Mouse (Mus musculus) splenic B cell, adult 2 months (primary cell): ENCODE measurements around the gene Gm21119.
"Not testable (repeated sequence)": the region's sequence is repeated elsewhere in the genome, so short reads cannot be mapped to it uniquely, and the experiment has no call there.

Source experiments
- DNase-seq: peaks from one replicate; pipeline ENCODE4 v3.0.0-alpha.2; 2011; ENCODE audit warnings: low read depth, low spot score
- H3K27me3 ChIP-seq: 2 replicates; pipeline ENCODE4 v1.6.1; 2012; ENCODE audit warnings: mild to moderate bottlenecking, low read length, moderate library complexity, mixed read lengths; ENCODE audit not compliant: control insufficient read depth, poor library complexity, insufficient read depth, severe bottlenecking
- H3K36me3 ChIP-seq: 2 replicates; pipeline ENCODE4 v1.6.1; 2012; ENCODE audit warnings: mild to moderate bottlenecking, low read length, moderate library complexity, mixed read lengths; ENCODE audit not compliant: control insufficient read depth, poor library complexity, insufficient read depth, severe bottlenecking

Gene Gm21119

DNA sequence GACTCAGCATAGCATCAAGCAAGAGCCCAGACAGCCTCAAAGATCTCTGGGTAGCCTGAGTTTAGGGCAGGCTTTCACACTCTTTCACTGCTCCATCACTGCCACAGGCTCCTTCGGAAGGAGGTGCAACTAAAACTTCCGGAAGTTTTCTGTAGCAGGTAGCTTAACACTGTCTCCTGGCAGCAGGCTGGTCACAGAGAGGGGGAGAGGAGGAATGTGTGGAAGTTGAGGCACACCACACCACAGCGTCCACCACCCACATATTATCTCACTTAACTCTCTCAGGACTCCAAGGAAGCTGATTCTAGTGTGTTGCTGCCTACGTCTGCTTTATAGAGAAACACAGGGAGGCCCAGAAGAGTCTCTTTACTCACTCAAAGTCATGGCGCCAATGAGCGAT is 15.4 kb upstream of the Gm21119 start:
- DNase-seq, H3K36me3 ChIP-seq, H3K27me3 ChIP-seq: not testable (repeated sequence)

DNA sequence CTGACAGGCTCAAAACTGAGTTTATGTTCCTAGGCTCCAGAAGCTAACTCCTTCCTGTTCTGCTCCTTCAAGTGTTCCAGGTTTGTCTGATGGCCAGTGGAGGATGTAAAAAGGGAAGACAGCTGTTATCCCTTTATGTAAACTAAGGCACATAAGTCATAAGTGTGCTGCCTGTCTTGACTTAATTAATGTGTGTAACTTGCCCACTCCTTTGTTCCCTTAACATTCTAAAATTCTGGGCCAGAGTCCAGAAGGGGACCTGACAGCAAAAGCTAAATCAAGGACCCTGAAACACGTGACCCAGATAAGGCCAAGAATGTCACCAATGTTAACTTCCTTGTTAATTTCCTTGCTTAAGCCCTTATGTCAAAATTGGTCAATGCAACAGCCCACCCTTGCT is 3.9 kb upstream of the Gm21119 start:
- H3K36me3 ChIP-seq, H3K27me3 ChIP-seq, DNase-seq: not testable (repeated sequence)

DNA sequence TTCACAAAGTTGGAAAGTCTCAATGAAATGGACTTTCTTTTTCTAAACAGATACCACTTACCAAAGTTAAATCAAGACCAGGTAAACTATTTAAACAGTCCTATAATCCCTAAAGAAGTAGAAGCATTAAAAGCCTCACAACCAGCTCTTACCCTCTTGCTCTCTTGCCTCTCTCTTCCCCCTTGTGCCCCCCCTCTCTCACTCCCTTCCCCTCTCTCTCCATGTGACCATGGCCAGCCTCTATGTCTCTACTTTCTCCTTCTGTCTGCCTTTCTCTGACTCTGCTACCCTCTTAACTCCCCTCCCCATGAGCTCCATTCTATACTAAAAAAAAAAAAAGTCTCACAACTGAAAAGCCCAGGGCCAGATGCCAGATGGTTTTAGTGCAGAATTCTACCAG is 2.0 kb upstream of the Gm21119 start:
- not testable (repeated sequence) for H3K36me3 ChIP-seq, DNase-seq, H3K27me3 ChIP-seq

DNA sequence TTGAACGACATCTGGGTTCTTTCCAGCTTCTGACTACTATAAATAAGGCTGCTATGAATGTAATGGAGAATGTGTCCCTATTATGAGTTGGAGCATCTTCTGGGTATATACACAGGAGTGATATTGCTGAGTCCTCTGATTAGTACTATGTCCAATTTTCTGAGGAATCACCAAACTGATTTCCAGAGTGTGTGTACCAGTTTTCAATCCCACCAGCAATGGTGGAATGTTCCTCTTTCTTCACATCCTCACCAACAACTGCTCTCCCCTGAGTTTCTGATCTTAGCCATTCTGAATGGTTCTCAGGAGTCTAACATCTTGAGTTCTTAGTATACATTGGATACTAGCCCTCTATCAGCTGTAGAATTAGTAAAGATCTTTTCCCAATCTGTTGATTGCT is 16.0 kb downstream of the Gm21119 start:
- H3K27me3 ChIP-seq, H3K36me3 ChIP-seq, DNase-seq: not testable (repeated sequence)

DNA sequence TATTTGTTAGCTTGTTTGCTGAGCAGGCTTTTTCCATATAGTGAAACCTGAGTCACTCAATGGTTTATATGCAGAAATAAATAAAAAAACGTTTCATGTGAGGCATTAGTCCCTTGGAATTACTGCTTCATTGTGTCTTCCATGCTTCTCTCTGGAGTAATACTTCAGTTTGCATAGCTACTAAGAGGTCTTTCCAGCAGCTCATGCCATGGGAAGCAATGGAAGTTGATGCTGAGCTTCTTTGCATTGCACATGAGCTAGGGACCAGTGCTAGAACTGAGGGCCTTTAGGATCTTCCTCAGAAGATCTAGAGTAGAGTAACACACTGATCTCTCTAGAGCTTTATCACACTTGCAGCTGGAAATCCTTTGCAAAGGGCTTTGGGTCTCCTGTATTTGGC is 23.2 kb downstream of the Gm21119 start:
- not testable (repeated sequence) for H3K36me3 ChIP-seq, H3K27me3 ChIP-seq, DNase-seq

DNA sequence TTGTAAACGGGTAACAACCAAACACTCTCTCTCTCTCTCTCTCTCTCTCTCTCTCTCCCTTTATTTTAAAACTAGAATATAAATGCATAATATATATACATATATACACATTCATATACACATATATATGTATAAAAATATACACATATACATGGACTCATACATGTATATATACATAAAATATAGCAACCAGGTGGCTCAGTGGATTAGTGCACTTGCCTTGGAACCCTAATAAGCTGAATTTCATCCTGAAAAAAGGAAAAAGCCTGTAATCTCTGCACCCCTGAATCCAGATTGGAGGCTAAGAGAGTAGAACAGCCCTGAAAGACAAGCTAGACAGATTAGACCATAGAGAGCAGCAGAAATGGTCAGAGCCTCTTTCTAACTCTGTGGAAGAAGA is 28.8 kb downstream of the Gm21119 start:
- H3K27me3 ChIP-seq, DNase-seq, H3K36me3 ChIP-seq: not testable (repeated sequence)

DNA sequence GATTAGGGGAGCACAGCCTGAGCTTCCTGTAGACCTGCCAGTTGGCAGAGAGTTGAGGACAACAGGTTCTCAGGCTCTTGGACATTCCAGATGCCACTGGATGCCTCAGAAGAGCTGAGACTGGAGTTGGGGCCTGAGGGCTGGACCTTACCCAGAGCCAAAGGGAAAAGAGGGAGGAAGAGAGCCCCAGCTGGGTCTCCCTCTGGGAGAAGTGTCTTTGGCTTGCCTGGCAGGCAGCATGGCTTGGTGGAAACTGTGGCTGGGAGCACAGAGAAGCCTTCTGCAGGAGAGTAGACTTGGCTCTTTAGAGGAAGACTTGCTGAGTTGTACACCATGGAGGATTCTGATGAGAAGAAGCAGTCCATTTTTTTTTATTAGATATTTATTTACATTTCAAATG is 38.3 kb downstream of the Gm21119 start:
- not testable (repeated sequence) for DNase-seq, H3K27me3 ChIP-seq

DNA sequence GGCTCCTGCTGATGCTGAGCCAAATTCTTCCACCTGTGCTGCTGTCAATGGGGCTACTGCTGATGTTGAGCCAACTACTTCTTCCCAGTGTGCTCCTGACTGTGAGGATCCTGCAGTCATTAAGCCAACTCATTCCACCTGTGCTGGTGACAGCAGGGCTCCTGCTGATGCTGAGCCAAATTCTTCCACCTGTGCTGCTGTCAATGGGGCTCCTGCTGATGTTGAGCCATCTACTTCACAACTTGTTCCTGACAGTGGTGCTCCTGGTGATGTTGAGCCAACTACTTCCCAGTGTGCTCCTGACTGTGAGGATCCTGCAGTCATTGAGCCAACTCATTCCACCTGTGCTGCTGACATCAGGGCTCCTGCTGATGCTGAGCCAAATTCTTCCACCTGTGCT is 63.7 kb downstream of the Gm21119 start:
- not testable (repeated sequence) for DNase-seq, H3K36me3 ChIP-seq, H3K27me3 ChIP-seq

More for the DNA sequence above, 38.3 kb downstream of the Gm21119 start:
- H3K36me3 ChIP-seq = not testable (repeated sequence)
